Comparison of ENCODE assay signal across 8 mouse cellular contexts in genomic region chr10:80931695-80932094, GRCm38 (mm10). TPM values are rescaled to one million over a fixed set of nuclear protein-coding genes. Genes with fewer than 3 reads are reported as not detected.
DNase-seq lines count a peak whose midpoint lies in the region; ATAC-seq lines count a peak whose summit lies in the region.

No protein-coding gene starts in this region.

- H3K4me1 ChIP-seq in lung, embryonic 16.5 days (replicated peaks; ENCODE audit: control insufficient read depth, insufficient read depth, low read length), result peaks cover 43% of the 10 kb centered on the region
- H3K4me1 ChIP-seq in intestine, embryonic 14.5 days (replicated peaks; ENCODE audit: control insufficient read depth, insufficient read depth, low read length), result peaks cover 57% of the 10 kb centered on the region
- peaks cover 46% of the 10 kb centered on the region for H3K4me1 ChIP-seq in neural tube, embryonic 14.5 days (ENCODE audit: control insufficient read depth, insufficient read depth, low read length)

- no peaks in the 10 kb centered on the region for H3K36me3 ChIP-seq in lung, embryonic 16.5 days (ENCODE audit: control insufficient read depth, insufficient read depth, low read length)
- H3K36me3 ChIP-seq in intestine, embryonic 14.5 days (ENCODE audit: control insufficient read depth, insufficient read depth, low read length), result no peaks in the 10 kb centered on the region
- H3K36me3 ChIP-seq in neural tube, embryonic 14.5 days (ENCODE audit: control insufficient read depth, insufficient read depth, low read length), result no peaks in the 10 kb centered on the region

- intact Hi-C loops in gastrocnemius, postnatal 14 days (cut with DNase I; ENCODE audit: low total_unique reads), result no loop called here

- H3K27me3 ChIP-seq in lung, embryonic 16.5 days (ENCODE audit: control insufficient read depth, insufficient read depth, low read depth, low read length), result no peaks in the 10 kb centered on the region; the same call in 1 of the 2 replicates
- peaks cover 39% of the 10 kb centered on the region for H3K27me3 ChIP-seq in intestine, embryonic 14.5 days (replicated peaks; ENCODE audit: control insufficient read depth, insufficient read depth, low read length)
- H3K27me3 ChIP-seq in neural tube, embryonic 14.5 days (ENCODE audit: control insufficient read depth, insufficient read depth, low read length), result peaks cover 35% of the 10 kb centered on the region

- H3K9ac ChIP-seq in lung, embryonic 16.5 days (ENCODE audit: low read length), result peak overlapping the region; percentile 76
- no peak overlapping the region for H3K9ac ChIP-seq in intestine, embryonic 14.5 days (ENCODE audit: low read length)
- H3K9ac ChIP-seq in neural tube, embryonic 14.5 days (replicated peaks; ENCODE audit: low read depth, low read length), result no peak overlapping the region

- H3K27ac ChIP-seq in lung, embryonic 16.5 days (ENCODE audit: low read length), result peak overlapping the region; percentile 7; the same call in 1 of the 2 replicates
- no peak overlapping the region for H3K27ac ChIP-seq in intestine, embryonic 14.5 days (ENCODE audit: low read depth)
- no peak overlapping the region for H3K27ac ChIP-seq in neural tube, embryonic 14.5 days (ENCODE audit: low read depth, low read length)

- H3K4me2 ChIP-seq in lung, embryonic 16.5 days (ENCODE audit: low read depth, low read length), result peak overlapping the region; percentile 85
- peak overlapping the region; percentile 79 for H3K4me2 ChIP-seq in intestine, embryonic 14.5 days (ENCODE audit: low read length)
- peak overlapping the region; percentile 70 for H3K4me2 ChIP-seq in neural tube, embryonic 14.5 days (ENCODE audit: low read depth, low read length)

- peak overlapping the region; percentile 66 for H3K4me3 ChIP-seq in lung, embryonic 16.5 days (ENCODE audit: low read length)
- peak overlapping the region; percentile 64 for H3K4me3 ChIP-seq in intestine, embryonic 14.5 days (ENCODE audit: low read depth, low read length)
- peak overlapping the region; percentile 39 for H3K4me3 ChIP-seq in neural tube, embryonic 14.5 days (ENCODE audit: low read depth, low read length)

- 5% methylated on average over 26 of the region's 26 CpGs for WGBS in lung, embryonic 16.5 days
- WGBS in intestine, embryonic 14.5 days, result 6% methylated on average over 26 of the region's 26 CpGs
- WGBS in neural tube, embryonic 14.5 days, result under 1% methylated on average over 26 of the region's 26 CpGs

- peak; percentile 69 for DNase-seq in cerebellum, adult 11-12 months
- no peak for DNase-seq in cerebellum, postnatal 36 days
- DNase-seq in lung, postnatal 25 days (ENCODE audit: low spot score), result no peak
- no peak for DNase-seq in intestine, embryonic 14.5 days (ENCODE audit: low spot score)
- no peak for DNase-seq in frontal cortex, postnatal 14 days (ENCODE audit: low spot score in 2 of 2)
- DNase-seq in gastrocnemius, postnatal 14 days, result no peak

- H3K9me3 ChIP-seq in lung, embryonic 16.5 days (ENCODE audit: control insufficient read depth, low read length), result no peaks in the 10 kb centered on the region
- no peaks in the 10 kb centered on the region for H3K9me3 ChIP-seq in intestine, embryonic 14.5 days (ENCODE audit: control insufficient read depth, low read length)
- no peaks in the 10 kb centered on the region for H3K9me3 ChIP-seq in neural tube, embryonic 14.5 days (ENCODE audit: control insufficient read depth, low read length)

- no peak for ATAC-seq in lung, embryonic 16.5 days (ENCODE audit: low read depth)
- no peak for ATAC-seq in intestine, embryonic 14.5 days (replicated peaks; ENCODE audit: low FRiP score, low TSS enrichment, low read depth)
- ATAC-seq in neural tube, embryonic 14.5 days (ENCODE audit: low read depth), result no peak

RNA-seq across cellular contexts. Expression of gene Gadd45b, which starts 1.8 kb away (rescaled TPM):
- polyA plus RNA-seq in lung, embryonic 16.5 days (2015; fragmentation: Nextera tagmentation; extraction: Ambion mirVana), result 57.3 and 63.6 TPM in 2 replicates
- 18.2 and 21.2 TPM in 2 replicates for polyA plus RNA-seq in intestine, embryonic 14.5 days (2014; fragmentation: Nextera tagmentation; extraction: Ambion mirVana)
- polyA plus RNA-seq in neural tube, embryonic 14.5 days (2014; fragmentation: Nextera tagmentation; extraction: Ambion mirVana), result 7.4 and 7.6 TPM in 2 replicates
- total RNA-seq in gastrocnemius, postnatal 14 days (2021), result 10 to 100 TPM; 21.5 to 28.7 TPM

RNA-seq across cellular contexts. Expression of gene Lmnb2, which starts 13.7 kb away (rescaled TPM):
- polyA plus RNA-seq in lung, embryonic 16.5 days (2015; fragmentation: Nextera tagmentation; extraction: Ambion mirVana), result 52.6 and 52.7 TPM in 2 replicates
- 15.5 and 18.3 TPM in 2 replicates for polyA plus RNA-seq in intestine, embryonic 14.5 days (2014; fragmentation: Nextera tagmentation; extraction: Ambion mirVana)
- 10.8 and 16.1 TPM in 2 replicates for polyA plus RNA-seq in neural tube, embryonic 14.5 days (2014; fragmentation: Nextera tagmentation; extraction: Ambion mirVana)
- total RNA-seq in gastrocnemius, postnatal 14 days (2021), result 10 to 100 TPM in 1 of 2 experiments, 1 to 10 TPM in 1; 9.4 to 14.3 TPM

RNA-seq across cellular contexts. Expression of gene Timm13, which starts 30.9 kb away (rescaled TPM):
- 284 and 297 TPM in 2 replicates for polyA plus RNA-seq in lung, embryonic 16.5 days (2015; fragmentation: Nextera tagmentation; extraction: Ambion mirVana)
- 392 and 393 TPM in 2 replicates for polyA plus RNA-seq in intestine, embryonic 14.5 days (2014; fragmentation: Nextera tagmentation; extraction: Ambion mirVana)
- polyA plus RNA-seq in neural tube, embryonic 14.5 days (2014; fragmentation: Nextera tagmentation; extraction: Ambion mirVana), result 337 and 352 TPM in 2 replicates
- total RNA-seq in gastrocnemius, postnatal 14 days (2021), result 100 to 1,000 TPM; 114 to 125 TPM
